Mouse (Mus musculus): Measurements from ENCODE around the gene Pfdn6.

GRCm38 (mm10) chr17:33979512-33980050 lies 39.4 kb upstream of the Pfdn6 start:
- TF ChIP-seq POLR2A (IDR thresholded peaks at IDR 0.05; ENCODE audit: borderline replicate concordance, control insufficient read depth, low read depth, low read length), result no peak
- TF ChIP-seq CTCF (IDR thresholded peaks at IDR 0.05; ENCODE audit: control insufficient read depth, insufficient read depth, low read length), result no peak
